Mouse (Mus musculus) left cerebral cortex, adult 8-10 months (tissue): ENCODE results near the gene Trip13. TPM values are rescaled to one million over a fixed set of nuclear protein-coding genes. Genes with fewer than 3 reads are reported as not detected.

Experiments
- DNase-seq, 2 experiments: peaks; one replicate each; pipeline ENCODE4 v3.0.0; 2022; ENCODE audit warnings: low spot score in 2 of 2
- total RNA-seq, 4 experiments: library from RNA; stranded (reverse); gene quantifications; 2 replicates each; pipeline ENCODE4 v1.2.4; 2022

Gene Trip13
- 1 to 10 TPM in 1 of 4 experiments, under 1 TPM in 3; 0.37 to 2.4 (median 0.70) TPM for total RNA-seq

- DNase-seq = peak; percentile 81 to 85
Observed at GRCm38 (mm10) chr13:73937321-73938176, at the start of gene Trip13, which contains the start of gene Brd9. TSS of gene Trip13 (minus strand) at chr13:73937784. TSS of gene Brd9 (plus strand) at chr13:73937811.

DNA sequence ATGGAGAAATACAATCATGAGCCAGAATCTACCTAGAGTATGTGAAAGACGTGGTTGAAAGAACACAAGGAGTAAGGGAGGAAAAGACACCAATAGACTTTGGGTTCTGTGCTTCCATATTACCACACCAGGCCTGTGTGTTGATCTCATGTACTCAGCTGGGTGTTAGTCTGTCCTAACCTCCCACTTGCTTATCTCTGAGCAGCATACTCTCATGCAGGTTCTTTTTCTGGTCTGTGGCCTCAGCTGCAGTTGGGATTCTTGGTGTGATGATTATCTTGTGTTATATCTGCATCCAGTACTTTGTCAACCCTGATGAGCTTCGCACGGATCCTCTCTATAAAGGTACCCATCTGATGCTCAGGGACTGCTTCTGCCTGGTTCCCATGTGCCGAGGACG is 39.4 kb upstream of the Trip13 start:
- DNase-seq = no peak

GRCm38 (mm10) chr13:73974523-73974922 is 36.9 kb upstream of the Trip13 start:
- DNase-seq = no peak

DNA sequence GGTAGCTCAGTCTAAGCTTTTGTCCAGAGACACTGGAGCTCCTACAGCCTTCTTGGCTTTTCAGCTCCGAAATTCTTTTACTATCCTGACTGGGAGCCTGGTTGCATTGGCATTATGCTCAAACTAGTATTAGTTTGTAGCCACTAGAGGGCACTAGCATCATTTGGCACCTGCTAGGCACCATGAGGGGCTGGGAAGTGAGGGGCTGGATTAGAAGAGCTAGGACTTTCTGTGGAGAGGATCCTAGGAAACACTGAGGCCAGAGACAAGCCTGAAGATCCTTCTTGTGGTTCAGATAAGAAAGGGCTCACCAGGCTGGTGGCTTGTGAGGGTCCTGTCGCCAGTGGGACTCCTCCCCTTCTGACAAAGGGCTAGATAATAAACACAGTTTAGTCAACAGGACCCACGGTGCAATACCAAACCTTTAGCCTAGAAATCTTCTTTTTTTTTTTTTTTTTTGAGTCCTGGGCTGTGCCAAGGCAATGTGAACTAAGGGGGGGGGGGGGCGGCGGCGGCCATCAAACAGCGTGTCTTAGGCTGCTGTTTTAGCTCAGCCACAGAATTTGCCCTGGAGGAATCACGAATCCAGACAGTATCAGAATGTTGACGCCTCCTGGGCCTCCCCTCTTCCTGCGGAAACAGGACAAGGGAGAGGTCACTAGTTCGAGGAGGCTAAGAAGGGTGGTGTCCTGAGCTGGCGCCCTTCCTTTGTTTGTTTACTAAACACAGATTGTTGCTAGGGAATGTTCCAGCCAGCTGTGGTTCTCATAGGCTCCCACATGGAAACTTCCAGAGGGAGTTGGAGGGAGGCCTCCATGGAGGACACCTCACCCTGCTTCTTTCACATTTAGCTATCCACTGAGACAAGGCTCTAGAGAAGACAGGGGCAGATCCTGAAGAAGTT is 33.2 kb upstream of the Trip13 start:
- no peak for DNase-seq

DNA sequence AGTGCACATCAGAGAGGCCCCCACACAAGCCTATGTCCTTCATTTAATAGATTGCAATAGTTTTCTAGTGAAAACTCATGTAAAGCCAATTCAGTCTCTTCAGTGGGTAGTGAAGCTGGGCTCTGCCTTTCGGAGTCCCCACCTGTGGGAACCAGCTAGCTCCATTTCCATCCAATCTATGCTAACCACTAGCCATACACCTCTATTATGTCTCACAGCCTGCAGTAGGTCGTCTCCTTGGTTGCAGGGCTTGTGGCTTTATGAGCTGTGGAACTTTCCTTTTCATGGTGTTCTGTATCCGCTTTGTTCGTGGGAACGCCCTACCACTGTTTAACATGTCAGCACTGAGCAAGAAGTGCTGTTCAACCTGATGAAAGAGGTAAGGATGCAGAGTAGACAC is 26.0 kb upstream of the Trip13 start, which contains the start of gene Zdhhc11:
TSS of gene Zdhhc11 (plus strand) at position 301 of the 400 bp plus-strand sequence.
- no peak for DNase-seq

DNA sequence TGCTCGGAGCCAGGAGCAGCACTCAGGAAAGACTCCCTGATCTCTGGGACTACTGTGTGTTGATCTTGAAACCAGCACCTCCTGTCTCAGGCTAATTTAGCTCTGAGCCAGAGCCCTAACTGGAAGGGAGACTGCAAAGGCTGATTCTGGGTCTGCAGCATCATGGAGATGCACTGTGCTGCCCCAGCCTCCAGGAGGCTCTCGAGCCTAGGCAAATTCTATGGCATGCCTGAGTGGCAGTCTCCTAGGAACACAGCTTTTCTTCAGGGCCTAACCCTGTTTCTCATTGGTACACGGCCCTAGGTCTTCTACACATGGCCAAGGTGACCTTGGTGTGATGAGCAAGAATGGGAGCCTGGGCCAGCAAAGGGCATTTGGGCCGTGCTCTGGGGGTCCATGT is 23.6 kb upstream of the Trip13 start:
- no peak for DNase-seq

DNA sequence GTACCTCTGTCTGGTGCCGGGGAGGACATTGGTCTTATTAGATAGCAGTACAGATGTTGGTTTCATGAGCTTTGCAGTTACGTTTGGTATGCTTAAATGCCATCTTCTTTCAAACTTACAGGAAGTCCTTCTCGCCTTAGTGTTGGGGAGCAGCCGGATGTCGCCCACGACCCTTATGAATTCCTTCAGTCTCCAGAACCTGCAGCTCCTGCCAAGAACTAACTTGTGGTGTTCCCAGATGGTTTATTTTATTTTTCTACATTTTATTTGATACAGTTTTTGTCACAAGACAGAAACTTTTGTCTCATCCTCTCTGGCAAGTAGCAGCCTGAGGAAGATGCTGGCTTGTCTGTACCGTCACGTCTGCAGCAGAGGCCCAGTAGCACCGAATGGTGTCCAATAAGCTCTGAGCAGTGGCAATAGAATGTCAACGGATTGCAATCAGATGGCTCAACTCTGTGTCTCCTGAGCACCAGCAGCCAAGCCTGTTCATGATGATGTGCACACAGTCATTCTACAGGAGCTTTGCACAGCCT is 22.6 kb upstream of the Trip13 start:
- peak in 1 of 2 experiments; percentile 41 for DNase-seq

- no peak for DNase-seq
Observed at GRCm38 (mm10) chr13:73955531-73955930, 17.9 kb upstream of the Trip13 start.

DNA sequence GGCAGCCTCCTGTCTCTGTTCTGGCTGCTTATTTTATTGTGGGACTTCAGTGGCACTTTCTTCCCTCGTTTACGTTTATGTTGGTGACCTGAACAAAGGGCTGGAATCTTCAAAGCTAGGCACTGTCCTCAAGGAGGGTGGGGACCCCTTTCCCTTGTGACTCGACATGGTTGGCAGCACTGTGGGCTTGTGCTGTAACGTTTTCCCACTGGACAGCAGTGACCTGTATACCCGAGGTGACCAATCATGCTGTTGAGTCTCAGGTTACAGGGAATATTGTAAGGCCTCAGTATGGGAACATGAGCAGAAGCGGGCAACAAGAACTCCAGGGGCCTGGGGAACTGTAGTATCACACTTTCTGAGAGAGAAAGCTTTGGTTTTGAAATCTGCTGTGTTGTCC is 17.1 kb upstream of the Trip13 start:
- DNase-seq = no peak

DNA sequence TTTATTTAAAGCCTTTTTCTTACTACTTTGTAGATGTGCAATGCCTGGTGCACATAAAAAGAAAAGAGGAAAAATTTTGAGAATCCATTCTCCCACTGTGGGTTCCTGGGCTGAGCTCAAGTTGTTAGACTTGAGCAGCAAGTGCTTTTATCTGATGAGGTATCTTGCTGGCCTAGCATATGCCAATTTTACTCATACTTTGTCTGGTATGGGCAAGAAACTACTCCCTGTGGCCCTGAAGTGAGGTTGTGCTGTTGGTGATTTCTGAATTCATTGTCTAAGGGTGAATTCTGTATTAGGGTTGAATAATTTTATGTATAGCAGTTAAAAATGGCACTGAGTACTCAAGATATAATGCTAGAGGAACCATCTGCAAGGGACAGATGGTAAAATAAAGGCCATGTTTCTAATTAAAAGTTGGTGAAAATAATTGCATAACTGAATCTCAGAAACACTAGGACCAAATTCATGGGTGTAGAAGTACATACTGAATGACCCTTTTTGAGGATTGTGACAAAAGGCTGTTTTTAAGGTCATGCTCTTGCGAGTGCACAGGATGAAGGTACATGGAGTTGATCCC is 16.1 kb upstream of the Trip13 start:
- DNase-seq = no peak

DNA sequence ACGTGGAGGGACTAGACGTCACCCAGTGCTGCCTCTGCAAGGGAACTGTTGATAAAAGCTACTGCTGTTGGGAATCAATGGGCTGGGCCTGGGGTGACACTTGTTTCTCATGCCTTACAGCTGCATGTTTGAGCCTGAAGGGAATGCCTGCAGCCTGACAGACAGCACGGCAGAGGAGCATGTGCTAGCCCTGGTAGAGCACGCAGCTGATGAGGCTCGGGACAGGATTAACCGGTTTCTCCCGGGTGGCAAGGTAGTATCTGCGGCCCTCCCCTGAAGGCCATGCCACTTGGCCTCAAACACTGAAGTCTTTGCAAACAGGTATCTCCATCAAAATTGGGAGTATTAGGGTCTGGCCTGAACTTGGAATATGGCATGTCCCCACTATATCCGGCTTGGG is 7.0 kb upstream of the Trip13 start:
- no peak for DNase-seq

DNA sequence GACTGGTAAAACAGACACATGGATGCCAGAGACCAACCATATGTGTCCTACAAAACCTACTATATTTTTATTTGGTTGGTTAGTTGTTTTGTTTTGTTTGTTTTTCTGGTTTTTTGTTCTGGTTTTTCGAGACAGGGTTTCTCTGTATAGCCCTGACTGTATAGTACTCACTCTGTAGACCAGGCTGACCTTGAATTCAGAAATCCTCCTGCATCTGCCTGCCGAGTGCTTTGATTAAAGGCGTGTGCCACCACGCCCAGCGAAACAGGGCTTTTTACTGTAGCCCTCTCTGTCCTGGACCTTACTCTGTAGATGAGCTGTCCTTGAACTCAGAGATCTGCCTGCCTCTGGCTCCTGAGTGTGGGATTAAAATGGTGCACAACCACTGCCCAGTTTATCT is 1.5 kb upstream of the Trip13 start:
- DNase-seq = no peak

DNA sequence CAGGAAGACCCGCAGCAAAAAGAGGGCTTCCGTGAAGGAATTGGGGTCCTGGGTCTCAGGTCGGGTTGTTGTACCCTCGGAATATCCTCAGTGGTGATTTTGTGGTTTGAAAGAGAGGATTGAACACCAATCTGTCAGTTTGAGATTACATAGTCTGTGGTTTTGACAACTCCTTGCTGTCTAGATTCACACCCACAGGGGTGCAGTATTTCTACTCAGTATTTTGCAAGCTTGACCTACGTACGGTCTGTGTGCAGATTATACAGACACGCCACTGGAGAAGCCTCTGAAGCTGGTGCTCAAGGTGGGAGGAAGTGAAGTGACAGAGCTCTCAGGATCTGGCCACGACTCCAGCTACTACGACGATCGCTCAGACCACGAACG is 585 bp upstream of the Trip13 start:
- no peak for DNase-seq

GRCm38 (mm10) chr13:73936938-73937320 is 655 bp downstream of the Trip13 start:
- no peak for DNase-seq

GRCm38 (mm10) chr13:73932201-73932600 is 5.4 kb downstream of the Trip13 start:
- DNase-seq = no peak

DNA sequence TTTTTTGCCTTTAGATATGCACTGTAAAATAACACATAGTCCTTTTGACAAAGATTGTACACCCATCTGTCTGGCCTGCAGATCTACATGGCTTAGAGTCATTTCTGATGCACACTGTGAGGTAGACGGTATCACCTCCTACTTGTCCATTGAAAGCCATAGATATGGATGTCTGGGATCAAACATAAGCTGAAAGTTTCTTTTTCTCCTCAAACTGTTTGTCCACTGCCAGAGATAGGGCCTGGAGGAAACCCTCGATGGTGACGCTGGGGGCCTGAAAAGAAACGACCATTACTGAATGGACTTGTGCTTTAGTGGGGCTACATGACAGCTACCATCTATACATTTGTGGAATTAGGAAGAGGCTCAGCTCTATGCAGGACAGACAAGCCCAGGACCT is 24.5 kb downstream of the Trip13 start:
- no peak for DNase-seq

DNA sequence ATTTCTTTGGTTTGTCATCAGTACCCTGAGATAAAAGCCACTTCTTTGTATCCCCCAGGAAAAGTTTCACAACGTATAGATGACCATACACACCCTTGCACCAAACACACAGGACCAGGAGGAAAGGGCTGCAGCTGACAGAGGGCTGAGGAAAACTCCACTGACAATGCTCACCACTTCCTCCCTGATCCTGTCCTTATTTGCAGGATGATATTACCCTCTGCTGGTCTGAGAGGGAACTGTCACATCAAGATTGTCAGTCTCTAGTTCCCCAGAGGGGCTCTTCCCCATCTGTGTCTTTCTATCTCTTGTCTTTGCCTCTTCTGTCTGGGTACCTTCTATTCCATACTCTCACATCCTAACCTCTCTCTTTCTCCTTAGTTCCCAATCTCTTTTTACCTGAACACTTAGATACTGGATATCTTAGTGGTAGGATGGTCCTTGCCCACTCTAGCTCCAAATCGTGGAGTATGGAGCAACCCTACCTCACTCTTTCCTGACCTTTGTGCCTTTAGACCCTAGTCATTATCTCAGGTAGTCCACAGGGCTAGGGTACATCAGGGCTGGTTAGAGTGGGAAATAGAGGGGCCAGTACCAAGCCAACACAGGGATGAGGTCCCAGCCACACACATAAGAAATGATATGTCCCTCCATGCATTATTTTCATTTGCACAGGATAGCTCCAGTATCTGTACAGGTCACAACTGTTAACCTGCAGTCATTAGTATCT is 29.7 kb downstream of the Trip13 start:
- DNase-seq = no peak

GRCm38 (mm10) chr13:73907136-73907535 is 30.4 kb downstream of the Trip13 start:
- DNase-seq = no peak

DNA sequence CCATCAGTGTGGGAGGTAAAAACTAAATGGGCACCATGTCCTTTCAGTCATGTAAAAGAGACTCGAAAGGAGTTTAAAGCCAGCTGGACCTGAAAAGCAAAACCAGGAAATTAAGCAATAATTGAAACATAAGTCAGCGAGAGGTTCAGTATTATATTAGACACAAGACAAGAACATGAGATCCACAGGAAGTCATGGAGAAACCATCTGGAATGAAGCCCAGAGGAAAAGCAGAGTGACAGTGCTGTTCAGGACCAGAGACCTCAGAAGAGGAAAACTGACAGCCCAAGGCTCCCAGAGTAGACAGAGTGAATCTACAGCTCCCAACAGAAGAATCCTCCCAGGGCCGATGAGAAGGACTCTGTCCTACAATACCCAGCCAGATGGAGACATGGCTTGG is 40.0 kb downstream of the Trip13 start:
- no peak for DNase-seq

- DNase-seq = no peak
Observed at GRCm38 (mm10) chr13:73892493-73893178, 44.9 kb downstream of the Trip13 start.
